Mouse (Mus musculus): ENCODE measurements around the gene Lgals3bp.

DNA sequence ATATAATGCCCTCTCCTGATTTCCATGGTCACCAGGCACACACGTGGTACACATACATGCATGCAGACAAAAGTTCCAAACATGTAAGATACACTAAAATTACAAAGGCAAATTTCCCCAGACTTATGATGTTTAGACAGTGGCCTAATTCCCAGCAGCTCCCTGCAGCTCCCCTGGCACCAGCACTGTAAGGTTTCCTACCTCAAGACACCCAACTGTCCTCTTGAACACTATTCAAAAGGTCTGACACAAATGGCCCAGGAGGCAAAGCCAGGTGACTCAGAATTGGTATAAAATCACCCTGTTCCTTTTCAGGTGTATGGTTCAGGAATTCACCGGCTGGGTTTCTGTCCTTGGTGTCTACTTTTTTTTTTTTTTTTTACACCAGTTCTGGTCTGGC, 1.3 kb upstream of the Lgals3bp start:
- TF ChIP-seq CTCF (IDR thresholded peaks at IDR 0.05): no peak
- TF ChIP-seq POLR2A (IDR thresholded peaks at IDR 0.05; ENCODE audit: insufficient read depth, low read depth, low read length): no peak
- no peak for TF ChIP-seq EP300 (IDR thresholded peaks at IDR 0.05; ENCODE audit: insufficient read depth, low read depth, low read length)

Data from heart, adult 2 months (tissue).